Mouse (Mus musculus): ENCODE measurements around the gene Plk2. TPM values are rescaled to one million over a fixed set of nuclear protein-coding genes. Genes with fewer than 3 reads are reported as not detected.

Plk2 gene
- polyA plus RNA-seq (2014; fragmentation: Illumina TruSeq; extraction: RNeasy Lipid Tissue Mini Kit (QIAGEN cat#74804); ENCODE audit: low read depth, low replicate concordance): 9.9 TPM

GRCm38 (mm10) chr13:110394291-110395178, at the start of gene Plk2:
TSS of gene Plk2 (plus strand) at chr13:110395046.

GRCm38 (mm10) chr13:110356941-110357340, 37.9 kb upstream of the Plk2 start, which contains the start of gene Gapt:
TSS of gene Gapt (minus strand) at chr13:110357199.

Other genes with a start within 250 kb of the Plk2 start
- not detected for gene Rab3c, start 114.0 kb upstream of the Plk2 start, polyA plus RNA-seq (2014; fragmentation: Illumina TruSeq; extraction: RNeasy Lipid Tissue Mini Kit (QIAGEN cat#74804); ENCODE audit: low read depth, low replicate concordance)
- gene Gapt, start 37.8 kb upstream of the Plk2 start, polyA plus RNA-seq (2014; fragmentation: Illumina TruSeq; extraction: RNeasy Lipid Tissue Mini Kit (QIAGEN cat#74804); ENCODE audit: low read depth, low replicate concordance): 0.36 TPM